Mouse (Mus musculus): ENCODE measurements around the gene Fbxo4. TPM values are rescaled to one million over a fixed set of nuclear protein-coding genes. Genes with fewer than 3 reads are reported as not detected.

The Fbxo4 gene
- polyA plus RNA-seq, 1 experiment from 2014 or later: 2.9 TPM

GRCm38 (mm10) chr15:4023747-4024146 is 44.4 kb upstream of the Fbxo4 start:
- H3K27ac ChIP-seq (ENCODE audit: low read length): no peak overlapping the region
- no peaks in the 10 kb centered on the region for H3K9me3 ChIP-seq (replicated peaks; ENCODE audit: control insufficient read depth, low read length)
- peaks cover 4% of the 10 kb centered on the region; the same call in 1 of the 2 replicates for H3K27me3 ChIP-seq (ENCODE audit: control insufficient read depth, insufficient read depth, low read depth, low read length)
- no peak overlapping the region for H3K9ac ChIP-seq (ENCODE audit: low read depth, low read length)
- H3K4me1 ChIP-seq (ENCODE audit: control insufficient read depth, low read depth, low read length): no peaks in the 10 kb centered on the region; the same call in none of the 2 replicates
- H3K36me3 ChIP-seq (ENCODE audit: control insufficient read depth, insufficient read depth): no peaks in the 10 kb centered on the region
- no peak overlapping the region for H3K4me2 ChIP-seq (ENCODE audit: low read depth, low read length)
- 67% methylated on average over 2 of the region's 2 CpGs for WGBS (ENCODE audit: insufficient replicate concordance)
- no peak for ATAC-seq (ENCODE audit: low read depth)
- no peak overlapping the region for H3K4me3 ChIP-seq (ENCODE audit: low read depth, low read length)

GRCm38 (mm10) chr15:4020711-4021110 is 41.3 kb upstream of the Fbxo4 start:
- H3K4me1 ChIP-seq (ENCODE audit: control insufficient read depth, low read depth, low read length): no peaks in the 10 kb centered on the region; the same call in 1 of the 2 replicates
- no peaks in the 10 kb centered on the region for H3K27me3 ChIP-seq (ENCODE audit: control insufficient read depth, insufficient read depth, low read depth, low read length)
- no peak overlapping the region for H3K4me2 ChIP-seq (ENCODE audit: low read depth, low read length)
- H3K36me3 ChIP-seq (ENCODE audit: control insufficient read depth, insufficient read depth): no peaks in the 10 kb centered on the region
- WGBS (ENCODE audit: insufficient replicate concordance): 67% methylated on average over 4 of the region's 4 CpGs
- no peak overlapping the region for H3K4me3 ChIP-seq (ENCODE audit: low read depth, low read length)
- H3K9ac ChIP-seq (ENCODE audit: low read depth, low read length): no peak overlapping the region
- no peak overlapping the region for H3K27ac ChIP-seq (ENCODE audit: low read length)
- no peaks in the 10 kb centered on the region for H3K9me3 ChIP-seq (replicated peaks; ENCODE audit: control insufficient read depth, low read length)
- ATAC-seq (ENCODE audit: low read depth): no peak

- no peak for ATAC-seq (ENCODE audit: low read depth)
- H3K9ac ChIP-seq (ENCODE audit: low read depth, low read length): no peak overlapping the region
- H3K27ac ChIP-seq (ENCODE audit: low read length): no peak overlapping the region
- no peak overlapping the region for H3K4me2 ChIP-seq (ENCODE audit: low read depth, low read length)
- H3K9me3 ChIP-seq (replicated peaks; ENCODE audit: control insufficient read depth, low read length): no peaks in the 10 kb centered on the region
- H3K36me3 ChIP-seq (ENCODE audit: control insufficient read depth, insufficient read depth): no peaks in the 10 kb centered on the region
- no peak overlapping the region for H3K4me3 ChIP-seq (ENCODE audit: low read depth, low read length)
- 60% methylated on average over 2 of the region's 2 CpGs for WGBS (ENCODE audit: insufficient replicate concordance)
- no peaks in the 10 kb centered on the region for H3K27me3 ChIP-seq (ENCODE audit: control insufficient read depth, insufficient read depth, low read depth, low read length)
- no peaks in the 10 kb centered on the region for H3K4me1 ChIP-seq (ENCODE audit: control insufficient read depth, low read depth, low read length)
Observed at GRCm38 (mm10) chr15:4013873-4014272, 34.5 kb upstream of the Fbxo4 start.

DNA sequence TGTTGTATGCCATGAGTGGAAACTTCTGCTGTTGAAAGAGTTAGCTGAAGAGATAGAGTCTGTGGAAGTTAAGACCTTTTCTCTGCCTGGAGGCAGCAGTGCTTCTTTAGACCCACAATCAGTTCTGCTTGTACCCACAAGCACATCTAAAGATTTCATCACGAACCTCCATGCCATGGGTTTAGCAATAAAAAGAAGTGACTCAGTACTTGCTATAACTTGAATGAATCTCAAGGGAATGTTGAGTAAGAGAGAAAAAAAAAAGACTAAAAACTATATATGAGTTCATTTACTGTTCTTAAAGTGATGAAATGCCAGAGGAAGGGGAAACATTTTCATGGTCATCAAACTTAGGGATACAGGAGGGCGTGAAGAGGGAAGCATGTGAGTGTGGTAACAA is 21.2 kb upstream of the Fbxo4 start:
- H3K4me1 ChIP-seq (ENCODE audit: control insufficient read depth, low read depth, low read length): no peaks in the 10 kb centered on the region
- H3K4me2 ChIP-seq (ENCODE audit: low read depth, low read length): no peak overlapping the region
- no peaks in the 10 kb centered on the region for H3K9me3 ChIP-seq (replicated peaks; ENCODE audit: control insufficient read depth, low read length)
- no peak overlapping the region for H3K9ac ChIP-seq (ENCODE audit: low read depth, low read length)
- no peaks in the 10 kb centered on the region for H3K27me3 ChIP-seq (ENCODE audit: control insufficient read depth, insufficient read depth, low read depth, low read length)
- H3K4me3 ChIP-seq (ENCODE audit: low read depth, low read length): no peak overlapping the region
- H3K27ac ChIP-seq (ENCODE audit: low read length): no peak overlapping the region
- 46% methylated on average over 2 of the region's 2 CpGs for whole genome bisulfite sequencing (ENCODE audit: insufficient replicate concordance)
- ATAC-seq (ENCODE audit: low read depth): no peak
- no peaks in the 10 kb centered on the region for H3K36me3 ChIP-seq (ENCODE audit: control insufficient read depth, insufficient read depth)

DNA sequence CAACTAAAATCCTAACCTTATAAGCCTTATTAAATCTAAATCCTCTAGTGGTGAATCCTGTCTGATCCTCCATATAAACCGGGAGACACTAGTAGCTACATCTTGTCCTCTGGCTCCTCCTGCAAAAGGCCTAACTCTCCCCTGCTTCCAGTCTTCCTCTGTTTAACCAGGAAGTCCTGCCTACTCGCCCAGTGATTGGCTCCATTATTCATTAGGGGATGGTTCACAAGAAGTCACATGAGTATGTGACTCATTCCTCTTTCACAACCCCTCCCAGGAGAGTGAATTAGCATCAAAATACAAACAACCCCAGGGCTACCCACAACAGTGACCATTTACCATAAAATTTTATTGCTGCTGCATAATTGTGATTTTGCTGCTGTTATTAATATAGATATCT is 19.8 kb upstream of the Fbxo4 start:
- H3K9ac ChIP-seq (ENCODE audit: low read depth, low read length): no peak overlapping the region
- no peak overlapping the region for H3K27ac ChIP-seq (ENCODE audit: low read length)
- peaks cover 3% of the 10 kb centered on the region for H3K4me1 ChIP-seq (ENCODE audit: control insufficient read depth, low read depth, low read length)
- WGBS (ENCODE audit: insufficient replicate concordance): 59% methylated on average over 2 of the region's 2 CpGs
- H3K9me3 ChIP-seq (replicated peaks; ENCODE audit: control insufficient read depth, low read length): no peaks in the 10 kb centered on the region
- H3K27me3 ChIP-seq (ENCODE audit: control insufficient read depth, insufficient read depth, low read depth, low read length): no peaks in the 10 kb centered on the region
- no peak overlapping the region for H3K4me3 ChIP-seq (ENCODE audit: low read depth, low read length)
- H3K4me2 ChIP-seq (ENCODE audit: low read depth, low read length): no peak overlapping the region
- no peaks in the 10 kb centered on the region for H3K36me3 ChIP-seq (ENCODE audit: control insufficient read depth, insufficient read depth)
- no peak for ATAC-seq (ENCODE audit: low read depth)

DNA sequence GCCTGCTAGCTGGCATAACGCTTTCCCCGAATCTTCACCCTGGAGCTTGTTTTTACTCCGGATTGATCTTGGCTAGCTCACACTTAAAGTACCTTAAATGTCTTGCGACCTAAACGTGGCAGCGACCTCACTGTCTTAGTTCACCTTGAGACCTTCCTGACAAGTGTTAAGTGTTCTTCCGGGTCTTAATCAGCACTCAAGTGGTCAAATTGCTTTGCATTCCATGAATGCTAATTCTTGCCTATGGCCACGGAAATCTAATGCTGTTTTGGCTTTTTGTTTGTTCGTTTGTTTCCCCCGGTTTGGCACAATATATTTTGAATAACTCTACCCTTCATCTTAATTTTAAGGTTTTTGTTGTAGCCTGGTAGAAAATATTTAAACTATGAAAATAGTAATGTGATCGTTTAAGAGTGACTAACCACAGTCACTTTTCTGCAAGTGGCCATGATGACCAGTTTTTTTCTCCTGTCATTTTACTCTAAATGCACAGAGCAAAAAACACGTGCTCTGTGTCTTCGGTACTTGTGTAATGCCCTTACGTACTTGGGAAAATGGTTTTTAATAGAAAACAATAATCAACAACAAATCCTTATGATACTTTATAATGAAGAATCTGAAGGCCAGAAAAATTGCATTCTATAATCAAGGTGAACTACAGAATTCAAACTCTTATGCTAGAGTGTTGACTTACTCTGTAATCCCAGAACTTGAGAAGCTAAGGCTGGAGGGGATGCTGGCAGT is 17.1 kb upstream of the Fbxo4 start:
- H3K9ac ChIP-seq (ENCODE audit: low read depth, low read length): peak overlapping the region; percentile 72
- H3K9me3 ChIP-seq (replicated peaks; ENCODE audit: control insufficient read depth, low read length): no peaks in the 10 kb centered on the region
- peaks cover under 1% of the 10 kb centered on the region; the same call in 1 of the 2 replicates for H3K36me3 ChIP-seq (ENCODE audit: control insufficient read depth, insufficient read depth)
- peak overlapping the region; percentile 90 for H3K4me3 ChIP-seq (ENCODE audit: low read depth, low read length)
- 18% methylated on average over 14 of the region's 14 CpGs for WGBS (ENCODE audit: insufficient replicate concordance)
- peak overlapping the region; percentile 73 for H3K27ac ChIP-seq (ENCODE audit: low read length)
- ATAC-seq (ENCODE audit: low read depth): no peak
- H3K4me2 ChIP-seq (ENCODE audit: low read depth, low read length): peak overlapping the region; percentile 86
- peaks cover 3% of the 10 kb centered on the region for H3K4me1 ChIP-seq (ENCODE audit: control insufficient read depth, low read depth, low read length)
- H3K27me3 ChIP-seq (ENCODE audit: control insufficient read depth, insufficient read depth, low read depth, low read length): no peaks in the 10 kb centered on the region

- Histone ChIP-seq H3K27me3 (ENCODE audit: control insufficient read depth, insufficient read depth, low read depth, low read length) (no peaks in the 10 kb centered on the region), H3K27ac (ENCODE audit: low read length) (peak within 1 kb of the TSS; percentile 93), H3K4me3 (ENCODE audit: low read depth, low read length) (peak within 1 kb of the TSS; percentile 90), H3K4me1 (ENCODE audit: control insufficient read depth, low read depth, low read length) (peaks cover 3% of the 10 kb centered on the region), H3K36me3 (ENCODE audit: control insufficient read depth, insufficient read depth) (peaks cover 4% of the 10 kb centered on the region; the same call in 1 of the 2 replicates), H3K4me2 (ENCODE audit: low read depth, low read length) (peak within 1 kb of the TSS; percentile 86), H3K9ac (ENCODE audit: low read depth, low read length) (peak within 1 kb of the TSS; percentile 87), H3K9me3 (replicated peaks; ENCODE audit: control insufficient read depth, low read length) (no peaks in the 10 kb centered on the region)
- WGBS (ENCODE audit: insufficient replicate concordance): under 1% methylated on average over 59 of the region's 61 CpGs
- peak; percentile 98 for ATAC-seq (ENCODE audit: low read depth)
Observed at GRCm38 (mm10) chr15:3995448-3996266, 16.3 kb upstream of the Fbxo4 start, which contains the start of gene AW549877. Gene AW549877, minus strand, starts transcription at chr15:3995744.

- Histone ChIP-seq H3K36me3 (ENCODE audit: control insufficient read depth, insufficient read depth) (peaks cover 9% of the 10 kb centered on the region; the same call in 1 of the 2 replicates), H3K27me3 (ENCODE audit: control insufficient read depth, insufficient read depth, low read depth, low read length) (no peaks in the 10 kb centered on the region), H3K27ac (ENCODE audit: low read length) (peak overlapping the region; percentile 93), H3K4me2 (ENCODE audit: low read depth, low read length) (peak overlapping the region; percentile 54), H3K4me3 (ENCODE audit: low read depth, low read length) (peak overlapping the region; percentile 90), H3K4me1 (ENCODE audit: control insufficient read depth, low read depth, low read length) (peaks cover 3% of the 10 kb centered on the region), H3K9ac (ENCODE audit: low read depth, low read length) (peak overlapping the region; percentile 87), H3K9me3 (replicated peaks; ENCODE audit: control insufficient read depth, low read length) (no peaks in the 10 kb centered on the region)
- ATAC-seq (ENCODE audit: low read depth): no peak
- 17% methylated on average over 14 of the region's 14 CpGs for WGBS (ENCODE audit: insufficient replicate concordance)
Observed at GRCm38 (mm10) chr15:3994852-3995447, 15.6 kb upstream of the Fbxo4 start.
